Comparison of ENCODE assay signal across 8 mouse cellular contexts in the genomic region with DNA sequence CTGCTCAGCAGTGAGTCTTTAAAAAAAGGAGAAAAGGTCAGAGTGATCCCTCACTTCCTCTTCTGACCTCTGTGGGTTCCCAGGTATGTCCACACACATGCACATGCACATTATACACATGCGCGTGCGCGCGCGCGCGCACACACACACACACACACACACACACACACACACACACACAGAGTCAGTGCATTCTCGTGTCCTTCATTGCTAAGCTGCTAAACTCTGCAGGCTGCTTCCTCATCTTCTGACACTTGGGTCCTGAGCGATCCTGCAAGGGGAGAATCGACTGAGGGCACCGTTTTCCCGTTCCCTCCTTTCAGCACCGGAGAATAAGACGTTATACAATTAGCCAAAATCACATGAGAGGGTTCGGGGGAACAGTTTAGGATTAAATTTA. TPM values are rescaled to one million over a fixed set of nuclear protein-coding genes. Genes with fewer than 3 reads are reported as not detected.
DNase-seq lines count a peak whose midpoint lies in the region; ATAC-seq lines count a peak whose summit lies in the region.

No protein-coding gene starts in this region.

- H3K36me3 ChIP-seq in lung, embryonic 15.5 days = no peaks in the 10 kb centered on the region
- no peaks in the 10 kb centered on the region for H3K36me3 ChIP-seq in hindbrain, embryonic 14.5 days (replicated peaks; ENCODE audit: control insufficient read depth, insufficient read depth)
- H3K36me3 ChIP-seq in macrophage (ENCODE audit: inconsistent target) = no peaks in the 10 kb centered on the region

- H3K9ac ChIP-seq in lung, embryonic 15.5 days = no peak overlapping the region; the same call in 1 of the 2 replicates
- H3K9ac ChIP-seq in hindbrain, embryonic 14.5 days = peak overlapping the region; percentile 55

- H3K79me2 ChIP-seq in macrophage (ENCODE audit: inconsistent target) = no peaks in the 10 kb centered on the region

- H3K27ac ChIP-seq in lung, embryonic 15.5 days = peak overlapping the region; percentile 92
- peak overlapping the region; percentile 85 for H3K27ac ChIP-seq in hindbrain, embryonic 14.5 days
- peak overlapping the region; percentile 91 for H3K27ac ChIP-seq in macrophage

- DNase-seq in lung, adult 18-20 months = no peak
- peak; percentile 29 for DNase-seq in embryo, embryonic 10.5 days (ENCODE audit: low spot score)
- no peak for DNase-seq in hindbrain, embryonic 14.5 days (ENCODE audit: low spot score)
- peak; percentile 18 to 43 for DNase-seq in spleen, postnatal 36 days (ENCODE audit: low spot score in 2 of 2)
- DNase-seq in left cerebral cortex, adult 9 months (ENCODE audit: low spot score in 2 of 2) = no peak
- DNase-seq in cerebellum, postnatal 4 days (ENCODE audit: low spot score in 2 of 2) = no peak

- 25% methylated on average over 14 of the region's 16 CpGs for WGBS in lung, embryonic 15.5 days
- 21% methylated on average over 16 of the region's 16 CpGs for WGBS in hindbrain, embryonic 14.5 days
- WGBS in macrophage (ENCODE audit: missing documents) = 0% methylated on average over 8 of the region's 16 CpGs

- no peaks in the 10 kb centered on the region for H3K27me3 ChIP-seq in lung, embryonic 15.5 days
- H3K27me3 ChIP-seq in hindbrain, embryonic 14.5 days (ENCODE audit: control insufficient read depth, insufficient read depth, low read length) = no peaks in the 10 kb centered on the region

- H3K4me1 ChIP-seq in lung, embryonic 15.5 days = peaks cover 8% of the 10 kb centered on the region
- peaks cover 10% of the 10 kb centered on the region for H3K4me1 ChIP-seq in hindbrain, embryonic 14.5 days (replicated peaks; ENCODE audit: control insufficient read depth, insufficient read depth, low read length)

- no peak for ATAC-seq in lung, embryonic 15.5 days (ENCODE audit: borderline replicate concordance, extremely low read depth, low FRiP score, low TSS enrichment)
- peak; percentile 25; the same call in 1 of the 2 replicates for ATAC-seq in hindbrain, embryonic 14.5 days (ENCODE audit: low FRiP score)

- peak overlapping the region; percentile 42 for H3K4me3 ChIP-seq in lung, embryonic 15.5 days
- peak overlapping the region; percentile 31 for H3K4me3 ChIP-seq in hindbrain, embryonic 14.5 days (replicated peaks; ENCODE audit: low read length)
- peak overlapping the region; percentile 31 for H3K4me3 ChIP-seq in macrophage (ENCODE audit: inconsistent target)

- H3K4me2 ChIP-seq in lung, embryonic 15.5 days = peak overlapping the region; percentile 88
- peak overlapping the region; percentile 79 for H3K4me2 ChIP-seq in hindbrain, embryonic 14.5 days (replicated peaks)

- H3K9me3 ChIP-seq in lung, embryonic 15.5 days = no peaks in the 10 kb centered on the region
- H3K9me3 ChIP-seq in hindbrain, embryonic 14.5 days (ENCODE audit: control insufficient read depth, low read length) = no peaks in the 10 kb centered on the region

RNA-seq across cellular contexts. Expression of gene Spen, which starts 20.3 kb away (rescaled TPM):
- polyA plus RNA-seq in lung, embryonic 15.5 days (2015; fragmentation: Nextera tagmentation; extraction: Ambion mirVana) = 9.1 and 10.3 TPM in 2 replicates
- 20.3 and 20.4 TPM in 2 replicates for polyA plus RNA-seq in hindbrain, embryonic 14.5 days (2014; fragmentation: Nextera tagmentation; extraction: Ambion mirVana)
- 100 to 1,000 TPM in 24 of 26 experiments, 10 to 100 TPM in 2; 68.8 to 720 (median 236) TPM for total RNA-seq in macrophage (2018; cell fraction: chromatin; rRNA removed)
- 10 to 100 TPM; 19.1 to 56.6 (median 39.3) TPM for total RNA-seq in macrophage (2018; cell fraction: cytosol; rRNA removed)
- total RNA-seq in macrophage (2018; cell fraction: nucleus; rRNA removed) = 100 to 1,000 TPM in 19 of 26 experiments, 10 to 100 TPM in 7; 47.8 to 495 (median 124) TPM
- polyA plus RNA-seq in macrophage (2018) = 18.2 to 31.4 TPM (median 19.2 TPM) in 3 replicates

RNA-seq across cellular contexts. Expression of gene Fblim1, which starts 47.2 kb away (rescaled TPM):
- polyA plus RNA-seq in lung, embryonic 15.5 days (2015; fragmentation: Nextera tagmentation; extraction: Ambion mirVana) = 73.5 TPM in 2 replicates
- polyA plus RNA-seq in hindbrain, embryonic 14.5 days (2014; fragmentation: Nextera tagmentation; extraction: Ambion mirVana) = 41.3 and 43.6 TPM in 2 replicates
- total RNA-seq in macrophage (2018; cell fraction: chromatin; rRNA removed) = 100 to 1,000 TPM in 9 of 26 experiments, 10 to 100 TPM in 16, 1 to 10 TPM in 1; 9.8 to 227 (median 60.4) TPM
- total RNA-seq in macrophage (2018; cell fraction: cytosol; rRNA removed) = 100 to 1,000 TPM in 25 of 26 experiments, 10 to 100 TPM in 1; 90.3 to 218 (median 142) TPM
- total RNA-seq in macrophage (2018; cell fraction: nucleus; rRNA removed) = 100 to 1,000 TPM in 10 of 26 experiments, 10 to 100 TPM in 16; 20.4 to 193 (median 83.3) TPM
- 107 to 177 TPM (median 134 TPM) in 3 replicates for polyA plus RNA-seq in macrophage (2018)

RNA-seq across cellular contexts. Expression of gene Tmem82, which starts 59.8 kb away (rescaled TPM):
- 0.49 and 0.58 TPM in 2 replicates for polyA plus RNA-seq in lung, embryonic 15.5 days (2015; fragmentation: Nextera tagmentation; extraction: Ambion mirVana)
- 0.17 TPM in 1 of 2 replicates, not detected in the other for polyA plus RNA-seq in hindbrain, embryonic 14.5 days (2014; fragmentation: Nextera tagmentation; extraction: Ambion mirVana)
- 10 to 100 TPM in 9 of 26 experiments, 1 to 10 TPM in 17; 1.6 to 19.7 (median 6.3) TPM for total RNA-seq in macrophage (2018; cell fraction: chromatin; rRNA removed)
- 1 to 10 TPM; 1.1 to 4.7 (median 1.9) TPM for total RNA-seq in macrophage (2018; cell fraction: cytosol; rRNA removed)
- 10 to 100 TPM in 10 of 26 experiments, 1 to 10 TPM in 16; 1.8 to 21.2 (median 6.3) TPM for total RNA-seq in macrophage (2018; cell fraction: nucleus; rRNA removed)
- 1.3 to 4.5 TPM (median 2.7 TPM) in 3 replicates for polyA plus RNA-seq in macrophage (2018)

Comparison
In these comparisons a context has a peak if more than half of its experiments do, and no peak if none do; other contexts are left out.
1. DNase-seq: peak in embryo, embryonic 10.5 days (single experiment) and spleen, postnatal 36 days (2 of 2); none in lung, adult 18-20 months (0 of 2), hindbrain, embryonic 14.5 days (single experiment), left cerebral cortex, adult 9 months (0 of 2) and cerebellum, postnatal 4 days (0 of 2).
2. Peak in every context shown above with its lines, with median percentiles within 50 percentile points of each other: H3K27ac ChIP-seq and H3K4me3 ChIP-seq.